Mouse (Mus musculus) hindbrain, embryonic 12.5 days (tissue): Measurements from ENCODE around the gene Rbfox3. TPM values are rescaled to one million over a fixed set of nuclear protein-coding genes. Genes with fewer than 3 reads are reported as not detected.

ENCODE experiments used
- ATAC-seq: fragments of 200-750 bp; cut with Nextera tagmentation; 2 replicates; pipeline ENCODE4 v1.8.0; 2017; ENCODE audit warnings: moderate TSS enrichment; ENCODE audit not compliant: low FRiP score
- H3K27ac ChIP-seq: fragments of 300-500 bp; sonication (generic); 2 replicates; pipeline ENCODE4 v1.5.1; 2016; ENCODE audit warnings: mild to moderate bottlenecking
- H3K27me3 ChIP-seq: fragments of 300-500 bp; sonication (generic); 2 replicates; pipeline ENCODE4 v1.6.1; 2016; ENCODE audit warnings: mild to moderate bottlenecking
- H3K36me3 ChIP-seq: fragments of 300-500 bp; sonication (generic); 2 replicates; pipeline ENCODE4 v1.6.1; 2016; ENCODE audit warnings: mild to moderate bottlenecking
- H3K4me1 ChIP-seq: fragments of 300-500 bp; sonication (generic); 2 replicates; pipeline ENCODE4 v1.6.1; 2016
- H3K4me2 ChIP-seq: fragments of 300-500 bp; sonication (generic); replicated peaks from 2 replicates; pipeline ENCODE4 v1.6.1; 2016; ENCODE audit warnings: mild to moderate bottlenecking
- H3K4me3 ChIP-seq: fragments of 300-500 bp; sonication (generic); 2 replicates; pipeline ENCODE4 v1.5.1; 2016; ENCODE audit warnings: mild to moderate bottlenecking
- H3K9ac ChIP-seq: fragments of 300-500 bp; sonication (generic); 2 replicates; pipeline ENCODE4 v1.6.1; 2016; ENCODE audit warnings: mild to moderate bottlenecking, moderate library complexity
- H3K9me3 ChIP-seq: fragments of 300-500 bp; sonication (generic); replicated peaks from 2 replicates; pipeline ENCODE4 v1.6.1; 2016; ENCODE audit warnings: mild to moderate bottlenecking
- WGBS: fragments of 180-500 bp; shearing (Covaris S2); methylation state at CpG from one replicate; pipeline ENCODE4 v1.1.7; 2016; 5-methylcytosine and 5-hydroxymethylcytosine counted together
- polyA plus RNA-seq: library from polyadenylated mRNA; unstranded; fragments of >200 nt; fragmentation: Nextera tagmentation; extraction: Ambion mirVana; gene quantifications from 2 replicates; pipeline ENCODE4 v1.2.1, GENCODE M21; 2016

The Rbfox3 gene
- polyA plus RNA-seq, 1 experiment from 2014 or later, result 26.5 TPM

DNA sequence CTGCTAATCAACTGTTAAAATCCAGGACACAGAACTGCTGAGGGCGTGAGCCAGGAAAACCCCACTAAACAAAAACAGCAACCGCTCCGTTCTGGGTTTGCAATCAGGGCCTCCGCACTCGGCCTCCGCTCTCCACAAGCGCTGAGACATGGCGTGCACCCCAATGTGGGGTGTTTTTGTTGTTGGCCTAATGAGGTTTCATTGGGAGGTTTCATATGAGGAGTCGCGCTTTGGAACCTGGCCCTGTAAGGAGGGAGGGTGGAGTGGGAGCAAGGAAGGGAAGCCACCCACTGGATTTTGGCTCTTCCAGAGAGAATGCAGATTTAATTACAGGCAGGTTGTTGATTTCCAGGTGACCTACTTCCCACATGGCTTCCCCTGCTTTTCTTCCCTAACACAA lies 230.7 kb downstream of the Rbfox3 start:
- no peak overlapping the region for H3K27ac ChIP-seq
- WGBS, result 83% methylated on average over 10 of the region's 10 CpGs
- ATAC-seq, result no peak
- H3K9me3 ChIP-seq, result no peaks in the 10 kb centered on the region
- peaks cover 42% of the 10 kb centered on the region for H3K4me1 ChIP-seq
- H3K4me3 ChIP-seq, result no peak overlapping the region
- H3K9ac ChIP-seq, result no peak overlapping the region
- no peaks in the 10 kb centered on the region for H3K36me3 ChIP-seq
- no peak overlapping the region for H3K4me2 ChIP-seq
- 0 out of 2 replicates have a peak, but pooled peaks cover 6% of the 10 kb centered on the region for H3K27me3 ChIP-seq

DNA sequence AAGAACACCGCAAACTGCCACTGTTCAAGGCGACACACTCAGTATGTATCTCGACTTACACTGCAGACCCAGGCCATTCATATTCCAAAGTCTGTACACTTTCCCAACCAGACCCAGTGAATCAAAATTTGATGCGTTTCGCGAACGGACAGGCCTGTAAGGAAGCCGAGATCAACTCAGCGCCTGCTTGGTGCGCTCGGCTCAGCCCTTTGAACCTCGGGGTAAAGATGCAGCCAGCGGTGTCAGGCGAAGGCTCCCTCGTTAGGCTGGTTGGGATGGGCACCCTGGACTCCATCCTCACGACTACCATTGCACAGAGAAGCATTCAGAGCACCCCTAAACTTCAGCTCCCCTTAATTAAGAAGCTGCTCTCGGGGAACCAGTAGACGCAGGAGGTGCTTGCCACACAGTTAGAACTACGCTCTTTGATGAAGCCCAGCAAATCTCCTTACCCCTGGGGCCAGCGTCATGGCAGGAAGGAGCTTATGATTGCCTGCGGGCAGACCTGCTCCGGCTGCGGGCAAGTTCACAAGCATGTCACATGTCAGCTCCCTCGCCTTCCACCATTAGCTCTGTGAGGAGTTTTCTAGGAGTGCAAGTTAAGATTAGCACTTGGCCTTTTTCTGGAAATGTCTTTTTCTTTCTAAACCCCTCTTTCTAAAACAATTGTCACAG lies 231.5 kb downstream of the Rbfox3 start:
- Histone ChIP-seq H3K4me1 (peaks cover 38% of the 10 kb centered on the region), H3K9ac (no peak overlapping the region), H3K27ac (peak overlapping the region; percentile 30; the same call in 1 of the 2 replicates), H3K9me3 (no peaks in the 10 kb centered on the region), H3K36me3 (no peaks in the 10 kb centered on the region), H3K4me2 (no peak overlapping the region), H3K27me3 (0 out of 2 replicates have a peak, but pooled peaks cover 6% of the 10 kb centered on the region), H3K4me3 (no peak overlapping the region)
- WGBS, result 75% methylated on average over 24 of the region's 24 CpGs
- ATAC-seq, result no peak

DNA sequence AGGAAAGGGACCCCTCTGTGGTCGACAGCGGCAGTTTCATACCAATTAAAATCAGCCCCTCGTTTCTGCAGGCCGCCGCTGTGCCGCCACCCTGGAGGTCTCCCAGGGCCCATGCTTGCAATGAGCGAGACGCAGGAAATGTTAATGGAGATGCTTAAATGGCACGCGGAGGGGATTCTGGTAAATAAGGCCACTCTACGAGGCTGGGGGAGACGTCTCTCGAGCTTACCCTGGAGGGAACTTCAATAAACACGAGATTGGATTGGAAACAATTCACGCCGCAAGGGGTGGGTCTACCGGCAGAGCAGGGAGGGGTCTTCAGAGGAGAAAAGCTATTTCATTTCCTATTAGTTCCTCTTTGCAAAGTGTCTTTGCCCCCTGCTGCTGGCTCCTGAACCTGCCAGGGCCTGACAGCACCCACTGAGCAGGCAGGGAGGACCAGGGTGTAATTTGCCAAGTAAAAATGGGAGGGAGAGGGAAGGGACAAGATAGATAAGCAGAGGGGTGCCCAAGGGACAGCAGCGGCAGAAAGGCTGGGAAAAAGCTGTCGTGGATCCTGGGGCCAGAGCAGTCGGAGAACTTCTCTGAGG lies 232.8 kb downstream of the Rbfox3 start:
- Histone ChIP-seq H3K27me3 (no peaks in the 10 kb centered on the region), H3K4me1 (peaks cover 35% of the 10 kb centered on the region), H3K4me2 (no peak overlapping the region), H3K27ac (peak overlapping the region; percentile 66), H3K4me3 (no peak overlapping the region), H3K9ac (no peak overlapping the region), H3K9me3 (no peaks in the 10 kb centered on the region), H3K36me3 (no peaks in the 10 kb centered on the region)
- ATAC-seq, result peak; percentile 13; the same call in 1 of the 2 replicates
- WGBS, result 27% methylated on average over 20 of the region's 20 CpGs

DNA sequence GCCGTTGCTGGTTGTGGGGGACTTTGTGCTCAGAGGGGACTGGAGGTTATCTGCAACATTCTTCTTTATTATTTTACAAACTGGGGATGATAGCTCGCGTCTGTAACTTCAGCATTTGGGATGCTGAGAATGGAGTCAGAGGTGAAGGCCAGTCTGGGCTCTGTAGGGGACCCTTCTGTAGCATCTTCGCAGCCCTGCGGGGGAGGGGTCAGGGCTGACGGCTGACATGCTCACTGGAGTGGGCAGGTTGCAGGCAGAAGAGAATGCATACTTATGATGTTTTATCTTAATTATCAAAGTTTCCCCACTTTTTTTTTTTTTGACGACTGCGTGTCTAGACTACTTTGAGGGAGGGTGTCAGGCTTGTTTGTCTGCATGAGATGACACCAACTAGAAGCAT lies 234.1 kb downstream of the Rbfox3 start:
- peaks cover 35% of the 10 kb centered on the region for H3K4me1 ChIP-seq
- no peak overlapping the region for H3K4me3 ChIP-seq
- H3K27ac ChIP-seq, result no peak overlapping the region
- no peak overlapping the region for H3K4me2 ChIP-seq
- no peak overlapping the region for H3K9ac ChIP-seq
- no peaks in the 10 kb centered on the region for H3K9me3 ChIP-seq
- no peak for ATAC-seq
- no peaks in the 10 kb centered on the region for H3K27me3 ChIP-seq
- WGBS, result 62% methylated on average over 8 of the region's 8 CpGs
- H3K36me3 ChIP-seq, result no peaks in the 10 kb centered on the region

DNA sequence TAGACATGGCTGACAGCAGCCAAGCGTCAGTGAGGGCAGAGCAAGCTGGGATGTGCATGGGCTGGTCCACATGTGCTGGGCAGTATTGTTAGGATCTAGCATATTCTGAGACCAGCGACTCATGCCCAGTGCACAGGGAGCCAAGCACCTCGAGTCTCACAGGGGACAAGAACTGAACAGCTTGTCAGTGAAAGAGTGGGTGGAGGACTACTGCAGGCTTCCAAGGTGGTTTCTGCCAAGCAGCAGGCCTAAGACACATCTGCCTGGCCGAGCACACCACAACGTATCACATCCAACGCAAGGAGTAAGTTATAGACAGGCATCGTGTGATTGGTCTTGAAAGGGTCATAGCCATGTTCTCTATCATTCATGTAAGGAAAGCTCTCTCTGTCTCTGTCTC lies 235.0 kb downstream of the Rbfox3 start:
- WGBS, result 77% methylated on average over 7 of the region's 7 CpGs
- H3K27ac ChIP-seq, result no peak overlapping the region
- peaks cover 36% of the 10 kb centered on the region for H3K4me1 ChIP-seq
- H3K36me3 ChIP-seq, result no peaks in the 10 kb centered on the region
- H3K9me3 ChIP-seq, result no peaks in the 10 kb centered on the region
- no peak overlapping the region for H3K9ac ChIP-seq
- H3K4me2 ChIP-seq, result no peak overlapping the region
- no peak for ATAC-seq
- H3K4me3 ChIP-seq, result no peak overlapping the region
- H3K27me3 ChIP-seq, result no peaks in the 10 kb centered on the region

DNA sequence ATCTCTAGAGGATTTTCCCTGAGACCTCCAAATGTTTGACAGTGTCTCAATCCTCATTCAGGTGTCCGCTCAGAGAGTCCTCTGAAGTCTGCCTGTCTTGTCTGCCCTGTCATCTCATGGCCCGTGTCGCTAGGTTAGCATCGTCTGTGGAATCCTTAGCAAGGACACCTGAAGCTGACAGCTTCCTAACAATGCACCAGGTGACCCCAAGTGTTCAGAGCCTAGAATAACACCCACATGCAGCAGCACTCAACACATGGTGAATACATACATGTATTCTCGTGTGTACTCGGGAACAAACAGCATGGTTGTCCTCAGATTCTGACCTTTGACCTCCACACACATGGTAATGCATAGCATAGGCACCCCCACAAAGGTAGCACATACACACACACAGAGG lies 239.4 kb downstream of the Rbfox3 start:
- no peak overlapping the region for H3K27ac ChIP-seq
- whole genome bisulfite sequencing, result 84% methylated on average over 6 of the region's 6 CpGs
- H3K4me3 ChIP-seq, result no peak overlapping the region
- no peak for ATAC-seq
- no peaks in the 10 kb centered on the region for H3K36me3 ChIP-seq
- peaks cover 35% of the 10 kb centered on the region for H3K4me1 ChIP-seq
- H3K4me2 ChIP-seq, result no peak overlapping the region
- no peak overlapping the region for H3K9ac ChIP-seq
- H3K9me3 ChIP-seq, result no peaks in the 10 kb centered on the region
- no peaks in the 10 kb centered on the region for H3K27me3 ChIP-seq

DNA sequence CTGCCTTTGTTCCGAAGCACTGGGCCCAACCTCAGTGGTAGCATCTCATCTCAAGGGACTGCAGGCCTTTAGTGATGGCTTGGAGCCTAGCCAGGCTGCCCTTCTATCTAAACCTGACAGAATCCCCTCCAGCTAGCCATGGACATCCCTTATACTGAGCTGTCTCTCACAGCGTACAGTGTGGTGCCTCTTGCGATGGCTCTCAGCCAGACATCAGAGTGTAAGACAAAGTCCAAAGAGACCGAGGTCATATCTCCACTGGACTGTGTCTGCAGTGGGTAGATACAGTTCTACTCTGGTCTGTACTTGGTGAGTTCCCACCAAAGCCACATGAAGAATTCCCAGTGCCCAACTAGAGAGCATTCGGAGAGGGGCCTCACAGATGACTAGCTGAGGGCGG lies 240.2 kb downstream of the Rbfox3 start:
- Histone ChIP-seq H3K4me3 (no peak overlapping the region), H3K27ac (no peak overlapping the region), H3K9ac (no peak overlapping the region), H3K27me3 (no peaks in the 10 kb centered on the region), H3K4me2 (no peak overlapping the region), H3K36me3 (no peaks in the 10 kb centered on the region), H3K4me1 (peaks cover 36% of the 10 kb centered on the region), H3K9me3 (no peaks in the 10 kb centered on the region)
- WGBS, result 79% methylated on average over 6 of the region's 6 CpGs
- peak; percentile 29; the same call in 1 of the 2 replicates for ATAC-seq

DNA sequence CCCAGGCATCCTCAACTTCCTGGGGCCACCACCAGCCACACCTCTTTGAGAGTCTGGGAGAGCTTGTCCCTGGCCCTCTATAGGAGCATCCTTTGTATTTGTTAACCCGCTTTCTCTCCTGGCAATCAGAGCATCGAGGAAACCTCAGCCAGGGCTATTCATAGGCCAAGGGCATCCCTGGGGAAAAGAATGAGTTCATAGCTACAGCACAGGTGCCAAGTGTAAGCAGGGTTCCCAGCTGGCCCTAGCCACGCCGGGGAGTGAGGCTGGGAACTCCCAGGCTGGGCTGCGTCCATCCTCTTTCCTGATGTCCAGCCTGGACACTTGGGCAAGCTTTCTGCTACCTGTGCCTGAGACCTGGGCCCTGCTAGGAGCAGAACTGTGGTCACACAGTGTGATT lies 241.6 kb downstream of the Rbfox3 start:
- H3K36me3 ChIP-seq, result no peaks in the 10 kb centered on the region
- H3K4me1 ChIP-seq, result peaks cover 45% of the 10 kb centered on the region
- no peak for ATAC-seq
- 67% methylated on average over 5 of the region's 5 CpGs for WGBS
- no peak overlapping the region for H3K4me2 ChIP-seq
- H3K4me3 ChIP-seq, result no peak overlapping the region
- H3K9ac ChIP-seq, result no peak overlapping the region
- H3K27ac ChIP-seq, result no peak overlapping the region
- H3K27me3 ChIP-seq, result no peaks in the 10 kb centered on the region
- no peaks in the 10 kb centered on the region for H3K9me3 ChIP-seq

DNA sequence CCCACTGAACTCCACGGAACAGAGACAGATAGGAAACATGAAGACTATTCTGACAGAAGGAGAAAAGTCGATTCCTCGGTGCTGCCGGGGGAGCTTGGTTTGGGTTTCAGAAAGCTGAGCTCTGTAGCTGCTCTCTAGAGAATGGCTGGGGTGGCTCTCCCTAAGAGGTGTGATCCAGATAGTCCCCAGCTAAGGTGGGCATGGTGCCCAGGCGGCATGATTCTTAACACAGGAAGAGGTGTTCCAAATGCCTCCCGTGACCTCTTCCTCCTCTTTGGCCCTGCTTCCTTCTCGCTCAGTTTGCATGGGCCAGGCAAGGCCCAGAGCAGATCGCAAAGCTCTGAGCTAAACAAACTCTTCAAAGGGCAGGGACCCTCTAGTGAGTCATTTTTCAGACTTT lies 243.0 kb downstream of the Rbfox3 start:
- H3K4me2 ChIP-seq, result no peak overlapping the region
- H3K4me1 ChIP-seq, result peaks cover 51% of the 10 kb centered on the region
- no peak overlapping the region for H3K9ac ChIP-seq
- H3K27me3 ChIP-seq, result no peaks in the 10 kb centered on the region
- no peaks in the 10 kb centered on the region for H3K36me3 ChIP-seq
- no peak overlapping the region for H3K4me3 ChIP-seq
- WGBS, result 79% methylated on average over 8 of the region's 8 CpGs
- H3K27ac ChIP-seq, result no peak overlapping the region
- ATAC-seq, result no peak
- no peaks in the 10 kb centered on the region for H3K9me3 ChIP-seq

DNA sequence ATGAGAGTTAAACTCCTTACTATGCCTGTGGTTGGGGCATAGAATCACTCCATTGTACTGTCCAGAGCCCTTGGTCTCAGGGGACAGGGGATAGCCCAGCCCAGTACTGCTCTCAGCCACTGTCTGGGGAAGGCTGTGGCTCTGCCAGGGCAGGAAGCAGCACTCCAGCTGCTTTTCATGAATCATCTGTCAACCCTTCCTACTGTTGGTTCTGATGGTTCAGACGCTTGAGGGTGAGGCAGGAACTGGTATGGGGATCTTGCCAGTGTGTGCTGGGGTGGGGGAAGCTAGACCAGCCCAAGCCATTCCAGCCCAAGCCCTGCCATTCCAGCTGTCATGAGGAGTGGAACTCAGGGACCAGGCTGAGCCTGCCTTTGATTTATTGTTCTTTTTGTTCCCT lies 243.5 kb downstream of the Rbfox3 start:
- Histone ChIP-seq H3K4me2 (no peak overlapping the region), H3K36me3 (no peaks in the 10 kb centered on the region), H3K27ac (no peak overlapping the region; the same call in 1 of the 2 replicates), H3K4me3 (no peak overlapping the region), H3K9me3 (no peaks in the 10 kb centered on the region), H3K9ac (no peak overlapping the region), H3K4me1 (peaks cover 51% of the 10 kb centered on the region), H3K27me3 (no peaks in the 10 kb centered on the region)
- WGBS, result 55% methylated on average over 1 of the region's 1 CpGs
- no peak for ATAC-seq

DNA sequence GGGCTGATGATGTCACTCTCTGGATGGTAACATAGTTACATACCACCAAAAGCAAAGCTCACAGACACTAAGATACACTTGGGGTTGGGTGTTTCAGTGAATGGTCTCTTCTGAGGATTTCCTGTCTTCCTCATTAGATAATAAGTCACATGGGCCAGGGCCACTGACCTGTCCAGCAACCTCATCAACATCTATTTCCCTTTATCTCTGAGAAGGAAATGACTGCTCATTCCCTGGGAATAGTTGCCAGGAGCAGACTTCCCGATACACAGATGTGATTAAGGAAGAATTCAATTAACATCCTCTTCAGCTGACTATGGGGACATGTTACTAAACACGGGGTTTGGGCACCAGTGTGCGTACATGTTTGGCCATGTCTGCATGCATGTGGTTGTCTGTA lies 245.2 kb downstream of the Rbfox3 start:
- Histone ChIP-seq H3K4me1 (peaks cover 56% of the 10 kb centered on the region), H3K36me3 (no peaks in the 10 kb centered on the region), H3K27ac (peak overlapping the region; percentile 45), H3K27me3 (no peaks in the 10 kb centered on the region), H3K4me2 (no peak overlapping the region), H3K9ac (no peak overlapping the region), H3K4me3 (no peak overlapping the region), H3K9me3 (no peaks in the 10 kb centered on the region)
- ATAC-seq, result no peak
- WGBS, result 79% methylated on average over 3 of the region's 3 CpGs

DNA sequence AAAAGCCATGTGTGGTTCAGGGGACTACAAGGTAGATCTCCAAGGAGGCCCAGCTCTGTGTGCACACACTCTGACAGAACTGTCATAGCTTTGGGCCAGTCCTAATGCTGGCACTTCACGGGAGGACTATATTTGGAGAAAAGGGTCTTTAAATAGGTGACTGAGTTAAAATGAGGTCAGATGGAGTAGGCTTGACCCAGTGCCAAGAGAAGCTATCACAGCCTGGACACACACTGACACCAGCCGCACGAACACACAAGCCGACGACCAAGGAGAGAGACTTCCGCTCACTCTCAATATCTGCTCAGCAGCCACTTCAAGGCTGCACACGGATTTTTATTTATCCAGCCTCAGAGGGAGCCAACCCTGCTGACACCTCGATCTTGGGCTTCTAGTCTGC lies 248.1 kb downstream of the Rbfox3 start:
- Histone ChIP-seq H3K9me3 (no peaks in the 10 kb centered on the region), H3K36me3 (no peaks in the 10 kb centered on the region), H3K4me2 (no peak overlapping the region), H3K4me3 (no peak overlapping the region), H3K27ac (0 out of 2 replicates have a peak overlapping the region, but pooled peaks have one; percentile 14), H3K27me3 (peaks cover 3% of the 10 kb centered on the region; the same call in 1 of the 2 replicates), H3K4me1 (peaks cover 48% of the 10 kb centered on the region), H3K9ac (no peak overlapping the region)
- WGBS, result 76% methylated on average over 8 of the region's 8 CpGs
- no peak for ATAC-seq

DNA sequence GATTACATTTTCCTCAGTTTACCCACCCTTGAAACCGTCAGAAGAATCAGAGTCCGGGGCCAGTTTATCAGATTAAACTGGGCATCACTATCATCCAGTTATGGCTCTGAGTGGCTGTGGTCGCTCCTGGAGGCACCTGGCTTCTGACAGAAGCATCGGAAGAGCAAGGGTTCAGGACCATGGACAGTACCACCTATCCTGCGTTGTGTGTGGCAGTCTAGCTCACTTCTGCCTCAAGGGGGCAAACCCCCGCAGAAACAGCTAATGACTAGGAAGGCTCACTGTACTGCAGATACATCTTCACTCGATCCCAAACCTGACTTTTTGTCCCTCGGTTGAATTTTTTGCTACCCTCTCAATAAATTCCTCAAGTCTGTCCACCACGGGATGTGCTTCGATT lies 252.1 kb downstream of the Rbfox3 start:
- no peak overlapping the region for H3K9ac ChIP-seq
- no peak overlapping the region for H3K4me3 ChIP-seq
- no peak overlapping the region for H3K4me2 ChIP-seq
- H3K4me1 ChIP-seq, result peaks cover 37% of the 10 kb centered on the region
- H3K36me3 ChIP-seq, result no peaks in the 10 kb centered on the region
- peaks cover 6% of the 10 kb centered on the region; the same call in 1 of the 2 replicates for H3K27me3 ChIP-seq
- no peaks in the 10 kb centered on the region for H3K9me3 ChIP-seq
- H3K27ac ChIP-seq, result no peak overlapping the region
- ATAC-seq, result no peak
- 17% methylated on average over 10 of the region's 10 CpGs for WGBS
